Mouse (Mus musculus) kidney, adult 2 months (tissue): ENCODE data around the gene Ubtd1. TPM values are rescaled to one million over a fixed set of nuclear protein-coding genes. Genes with fewer than 3 reads are reported as not detected.

Source experiments
- DNase-seq: peaks from one replicate; pipeline ENCODE4 v3.0.0; 2021
- H3K27ac ChIP-seq: fragments of 200-500 bp; 2 replicates; pipeline ENCODE4 v1.5.1; 2012; ENCODE audit warnings: low read depth, low read length, control low read depth, inconsistent platforms; ENCODE audit not compliant: insufficient read depth
- H3K27me3 ChIP-seq: fragments of 200-500 bp; replicated peaks from 2 replicates; pipeline ENCODE4 v1.6.1; 2012; ENCODE audit warnings: mild to moderate bottlenecking, moderate library complexity, low read length, inconsistent platforms; ENCODE audit not compliant: control insufficient read depth, insufficient read depth
- H3K36me3 ChIP-seq: fragments of 200-500 bp; 2 replicates; pipeline ENCODE4 v1.6.1; 2012; ENCODE audit warnings: mild to moderate bottlenecking, moderate library complexity, low read length, inconsistent platforms; ENCODE audit not compliant: control insufficient read depth, insufficient read depth
- H3K4me1 ChIP-seq: fragments of 200-500 bp; 2 replicates; pipeline ENCODE4 v1.6.1; 2011; ENCODE audit warnings: low read length; ENCODE audit not compliant: control insufficient read depth, insufficient read depth
- H3K4me3 ChIP-seq: fragments of 200-500 bp; 2 replicates; pipeline ENCODE4 v1.5.1; 2011; ENCODE audit warnings: mild to moderate bottlenecking, low read depth, low read length, control low read depth; ENCODE audit not compliant: insufficient read depth
- CTCF ChIP-seq: fragments of 200-500 bp; conservative IDR thresholded peaks from 2 replicates; pipeline ENCODE4 v1.5.1; 2011; ENCODE audit warnings: low read depth, mild to moderate bottlenecking, control low read depth, low read length, moderate library complexity, mixed read lengths; ENCODE audit not compliant: insufficient read depth, insufficient read length
- POLR2A ChIP-seq: fragments of 200-500 bp; IDR thresholded peaks from one replicate; pipeline ENCODE4 v1.6.1; 2011; ENCODE audit warnings: low read depth, low read length, control low read depth
- WGBS: fragments of 180-500 bp; shearing (Covaris S2); methylation state at CpG from one replicate; pipeline ENCODE4 v1.1.7; 2018; 5-methylcytosine and 5-hydroxymethylcytosine counted together
- polyA plus RNA-seq: library from polyadenylated mRNA; depleted of rRNA; stranded (reverse); fragments of >200 nt; gene quantifications from 2 replicates; pipeline ENCODE4 v1.2.3, GENCODE M21; 2012

The Ubtd1 gene
- polyA plus RNA-seq, 1 experiment: 23.0 TPM

DNA sequence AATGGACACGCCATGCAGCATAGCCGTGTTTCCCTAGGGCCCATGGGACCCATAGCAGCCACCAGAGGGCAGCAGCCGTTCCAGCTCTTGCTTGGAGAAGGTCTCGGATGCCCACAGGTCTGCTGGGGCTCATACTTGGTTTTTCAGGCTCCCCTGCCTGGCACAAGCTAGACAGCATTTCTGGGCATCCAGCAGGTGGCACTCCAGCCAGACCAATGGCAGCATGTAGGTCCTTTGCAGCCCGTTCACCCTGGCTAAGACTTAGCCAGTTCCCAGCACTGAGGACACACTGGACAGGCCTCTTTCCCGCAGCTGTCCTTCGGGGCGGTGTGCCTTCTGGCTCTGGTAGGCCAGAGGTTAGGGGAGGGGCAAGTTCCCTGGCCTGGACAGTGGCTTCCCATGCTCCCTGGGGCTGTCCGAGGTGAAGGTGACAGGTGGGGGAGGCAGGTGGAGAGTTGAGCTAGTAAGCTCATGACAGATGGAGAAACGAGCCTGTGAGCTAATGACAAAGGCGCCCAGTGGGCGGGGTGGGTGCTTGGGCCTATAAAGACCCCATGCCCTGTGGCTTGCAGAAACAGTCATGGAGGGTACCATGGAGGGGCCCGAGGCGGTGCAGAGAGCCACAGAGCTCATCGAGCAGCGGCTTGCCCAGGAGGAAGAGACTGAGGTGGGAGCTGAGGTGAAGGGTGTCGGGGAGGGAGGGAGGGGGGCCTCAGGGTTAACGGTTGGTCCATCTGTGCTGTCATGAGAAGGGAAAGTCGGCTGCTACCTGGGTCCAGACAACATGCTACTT, 54.1 kb downstream of the Ubtd1 start, which contains the start of gene Ankrd2:
TSS of gene Ankrd2 (plus strand) at position 545 of the 793 bp plus-strand sequence.
- H3K27ac ChIP-seq: no peak within 1 kb of the TSS
- 55% methylated on average over 19 of the region's 19 CpGs for WGBS

DNA sequence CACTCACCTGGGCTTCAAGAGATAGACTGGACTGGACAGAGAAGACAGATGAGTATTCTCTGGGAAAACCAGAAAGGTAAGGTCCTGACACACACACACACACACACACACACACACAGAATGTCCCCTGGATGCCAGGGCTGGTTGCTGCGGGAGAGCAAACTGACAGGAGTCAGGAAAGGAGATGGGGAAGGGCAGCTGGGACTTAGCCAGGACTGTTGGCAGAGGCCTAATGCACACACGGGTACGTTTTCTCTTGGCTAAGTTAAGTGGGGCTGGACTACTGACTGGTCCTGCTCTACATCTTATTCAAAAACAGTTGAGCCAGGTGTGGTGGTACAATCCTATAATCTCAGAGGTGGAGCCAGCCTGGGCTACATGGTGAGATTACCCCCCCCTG, 54.8 kb downstream of the Ubtd1 start:
- H3K36me3 ChIP-seq: peaks cover 2% of the 10 kb centered on the region; the same call in 1 of the 2 replicates
- no peaks in the 10 kb centered on the region for H3K27me3 ChIP-seq
- no peak overlapping the region for H3K27ac ChIP-seq
- TF ChIP-seq CTCF: no peak
- TF ChIP-seq POLR2A: no peak
- 61% methylated on average over 3 of the region's 3 CpGs for WGBS
- peaks cover 2% of the 10 kb centered on the region; the same call in 1 of the 2 replicates for H3K4me1 ChIP-seq
- no peak for DNase-seq
- no peak overlapping the region for H3K4me3 ChIP-seq

More for the DNA sequence above, 54.1 kb downstream of the Ubtd1 start, which contains the start of gene Ankrd2:
- H3K4me3 ChIP-seq: no peak within 1 kb of the TSS
- H3K4me1 ChIP-seq: peaks cover 2% of the 10 kb centered on the region; the same call in 1 of the 2 replicates
- peak; percentile 96 for DNase-seq
- H3K36me3 ChIP-seq: peaks cover 2% of the 10 kb centered on the region; the same call in 1 of the 2 replicates
- H3K27me3 ChIP-seq: no peaks in the 10 kb centered on the region
- TF ChIP-seq POLR2A (no peak), CTCF (peak; percentile 89)

GRCm38 (mm10) chr19:42037167-42037702, 55.7 kb downstream of the Ubtd1 start:
- no peaks in the 10 kb centered on the region for H3K27me3 ChIP-seq
- TF ChIP-seq CTCF: no peak
- H3K4me3 ChIP-seq: no peak overlapping the region
- WGBS: 72% methylated on average over 11 of the region's 11 CpGs
- H3K4me1 ChIP-seq: peaks cover 2% of the 10 kb centered on the region; the same call in 1 of the 2 replicates
- DNase-seq: no peak
- no peak overlapping the region for H3K27ac ChIP-seq
- peaks cover 2% of the 10 kb centered on the region; the same call in 1 of the 2 replicates for H3K36me3 ChIP-seq

GRCm38 (mm10) chr19:42038310-42038709, 56.7 kb downstream of the Ubtd1 start:
- H3K4me1 ChIP-seq: peaks cover 2% of the 10 kb centered on the region; the same call in 1 of the 2 replicates
- TF ChIP-seq CTCF (no peak), POLR2A (no peak)
- no peaks in the 10 kb centered on the region for H3K27me3 ChIP-seq
- DNase-seq: no peak
- H3K4me3 ChIP-seq: no peak overlapping the region
- H3K36me3 ChIP-seq: peaks cover 2% of the 10 kb centered on the region; the same call in 1 of the 2 replicates
- WGBS: 88% methylated on average over 12 of the region's 12 CpGs
- no peak overlapping the region for H3K27ac ChIP-seq

- Histone ChIP-seq H3K27ac (no peak overlapping the region), H3K4me1 (peaks cover 8% of the 10 kb centered on the region; the same call in 1 of the 2 replicates), H3K4me3 (no peak overlapping the region), H3K27me3 (no peaks in the 10 kb centered on the region), H3K36me3 (no peaks in the 10 kb centered on the region)
- WGBS: 95% methylated on average over 6 of the region's 6 CpGs
- TF ChIP-seq POLR2A (no peak), CTCF (no peak)
- DNase-seq: no peak
Observed at GRCm38 (mm10) chr19:42043988-42044387, 62.4 kb downstream of the Ubtd1 start.

GRCm38 (mm10) chr19:42045269-42046102, 63.9 kb downstream of the Ubtd1 start, which contains the start of gene Hoga1:
TSS of gene Hoga1 (plus strand) at chr19:42045610.
- no peak for TF ChIP-seq POLR2A
- TF ChIP-seq CTCF: peak; percentile 97
- WGBS: 13% methylated on average over 23 of the region's 23 CpGs
- peak; percentile 96 for DNase-seq
- H3K36me3 ChIP-seq: no peaks in the 10 kb centered on the region
- peaks cover 8% of the 10 kb centered on the region; the same call in 1 of the 2 replicates for H3K4me1 ChIP-seq
- peak within 1 kb of the TSS; percentile 73 for H3K4me3 ChIP-seq
- no peaks in the 10 kb centered on the region for H3K27me3 ChIP-seq
- H3K27ac ChIP-seq: peak within 1 kb of the TSS; percentile 88
